Mouse (Mus musculus): Measurements from ENCODE around the gene Tnnt1.

- TF ChIP-seq CTCF (IDR thresholded peaks at IDR 0.05): no peak
- no peak for TF ChIP-seq EP300 (IDR thresholded peaks at IDR 0.05)
These were observed 48.4 kb downstream of the Tnnt1 start for GRCm38 (mm10) chr7:4467801-4468200.
